Mouse (Mus musculus) gastrocnemius, postnatal 25 days (tissue): ENCODE data around the gene Bcl9l. TPM values are rescaled to one million over a fixed set of nuclear protein-coding genes. Genes with fewer than 3 reads are reported as not detected.

ENCODE experiments used
- DNase-seq: peaks from one replicate; pipeline ENCODE4 v3.0.0; 2022
- total RNA-seq, 2 experiments: library from RNA; stranded (reverse); gene quantifications; 1 replicate in 1 of 2; 2 replicates in 1 of 2; pipeline ENCODE4 v1.2.3; 2021

Gene Bcl9l
- total RNA-seq, 2 experiments from 2014 or later, result 33.6 to 40.7 TPM

DNA sequence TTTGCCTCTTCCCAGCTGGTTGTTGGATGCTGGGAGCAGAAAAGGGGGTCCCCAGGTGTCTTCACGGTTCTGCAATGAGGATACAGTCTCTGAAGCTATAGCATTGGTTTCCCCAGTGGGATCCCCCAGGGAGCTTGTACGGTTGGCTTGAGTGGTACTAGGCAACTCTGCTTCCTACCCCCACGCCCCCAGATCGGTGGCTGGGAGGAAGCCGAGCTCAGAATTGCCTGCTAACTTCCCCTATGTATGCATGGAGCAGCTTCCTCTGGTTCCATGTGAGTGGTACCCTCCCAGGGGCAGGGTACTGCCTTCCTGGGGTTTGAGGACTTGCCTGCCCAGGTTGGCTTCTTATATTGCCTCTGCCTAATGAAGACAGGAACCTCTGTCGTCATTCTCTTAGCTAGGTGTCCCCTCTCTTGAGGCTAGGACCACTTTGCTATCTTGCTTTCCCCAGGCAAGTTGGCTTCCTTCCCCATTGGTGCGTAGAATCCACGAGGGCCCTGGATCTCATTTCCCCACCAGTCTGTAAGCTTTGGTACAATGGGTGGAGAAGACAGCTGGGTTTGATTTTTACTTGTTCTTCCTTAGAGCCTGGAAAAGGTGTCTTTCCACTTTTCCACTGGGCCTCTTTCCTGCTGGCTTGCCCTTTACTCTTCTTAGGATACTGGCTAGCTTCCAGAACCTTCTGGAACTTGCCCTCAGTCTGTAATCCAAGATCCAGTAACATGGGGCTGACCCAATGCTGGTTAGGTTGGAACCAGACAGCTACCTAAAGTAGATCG is 29.5 kb downstream of the Bcl9l start:
- DNase-seq, result peak; percentile 62

DNA sequence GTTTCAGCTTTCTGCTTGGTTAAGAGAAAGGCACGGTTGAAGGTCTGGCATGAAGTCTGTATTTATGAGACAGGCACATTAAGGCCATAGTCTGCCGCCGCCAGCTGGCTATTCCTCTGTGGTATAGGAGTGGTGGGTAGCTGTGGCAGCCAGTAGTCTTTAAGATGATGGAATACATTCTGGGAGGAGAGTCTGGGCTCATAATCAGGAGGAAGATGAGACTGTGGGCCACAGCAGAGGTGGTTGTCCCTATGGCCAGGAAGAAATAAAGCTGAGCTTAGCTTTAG is 30.0 kb downstream of the Bcl9l start:
- no peak for DNase-seq

DNA sequence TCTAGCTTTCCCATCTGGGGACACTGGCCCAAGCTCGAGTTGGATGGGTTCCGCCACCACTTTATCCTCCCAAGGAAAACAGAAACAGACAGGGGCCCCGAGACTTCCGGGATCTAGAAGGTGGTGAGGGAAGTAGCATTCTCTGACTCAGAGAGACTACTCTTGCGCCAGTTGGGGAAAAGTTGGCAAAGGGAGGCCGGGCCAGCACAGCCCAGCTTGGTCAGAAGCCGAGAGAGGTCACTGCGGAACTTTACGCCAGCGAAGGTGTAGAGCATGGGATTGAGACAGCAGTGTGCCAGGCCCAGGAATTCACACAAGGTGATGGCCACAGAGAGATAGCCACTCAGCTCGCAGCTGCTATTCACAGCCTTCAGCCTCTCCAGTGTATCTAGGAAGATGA is 30.5 kb downstream of the Bcl9l start:
- DNase-seq, result peak; percentile 48

DNA sequence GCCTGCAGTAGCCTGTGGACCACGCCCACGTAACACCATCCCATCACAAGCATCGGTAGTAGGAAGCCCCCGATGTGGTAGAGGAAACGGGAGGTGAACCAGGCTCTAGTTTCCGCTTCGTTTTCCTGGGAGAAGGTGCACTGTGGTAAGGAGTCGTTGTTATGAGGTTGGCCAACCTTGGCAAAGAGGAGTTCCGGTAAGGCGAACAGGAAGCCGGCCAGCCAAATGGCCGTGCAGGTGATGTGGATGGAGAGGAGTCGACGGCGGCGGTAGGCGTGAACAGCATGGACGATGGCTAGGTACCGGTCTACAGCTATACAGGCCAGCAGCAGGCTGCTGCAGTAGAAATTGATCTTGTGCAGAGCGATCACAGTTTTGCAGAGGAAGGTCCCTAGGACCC is 31.0 kb downstream of the Bcl9l start:
- DNase-seq, result peak; percentile 15

DNA sequence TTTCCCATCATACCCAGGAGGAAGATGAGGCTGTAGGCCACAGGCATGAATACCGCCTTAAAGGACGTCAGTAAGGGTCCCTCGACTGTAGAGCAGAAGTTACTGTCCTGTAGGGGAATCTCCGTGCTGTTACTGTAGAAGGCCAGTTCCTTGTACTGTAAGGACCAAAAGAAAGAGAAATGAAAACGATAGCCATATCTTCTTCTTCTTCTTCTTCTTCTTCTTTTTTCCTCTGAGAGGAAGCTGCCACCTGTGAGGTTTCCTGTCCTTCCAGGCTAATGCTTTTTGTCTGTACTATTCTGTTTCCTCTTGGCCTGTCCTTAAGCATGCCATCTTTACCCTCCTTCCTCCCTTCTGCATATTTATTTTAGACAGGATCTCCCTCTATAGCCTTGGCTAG is 31.5 kb downstream of the Bcl9l start:
- DNase-seq, result no peak

DNA sequence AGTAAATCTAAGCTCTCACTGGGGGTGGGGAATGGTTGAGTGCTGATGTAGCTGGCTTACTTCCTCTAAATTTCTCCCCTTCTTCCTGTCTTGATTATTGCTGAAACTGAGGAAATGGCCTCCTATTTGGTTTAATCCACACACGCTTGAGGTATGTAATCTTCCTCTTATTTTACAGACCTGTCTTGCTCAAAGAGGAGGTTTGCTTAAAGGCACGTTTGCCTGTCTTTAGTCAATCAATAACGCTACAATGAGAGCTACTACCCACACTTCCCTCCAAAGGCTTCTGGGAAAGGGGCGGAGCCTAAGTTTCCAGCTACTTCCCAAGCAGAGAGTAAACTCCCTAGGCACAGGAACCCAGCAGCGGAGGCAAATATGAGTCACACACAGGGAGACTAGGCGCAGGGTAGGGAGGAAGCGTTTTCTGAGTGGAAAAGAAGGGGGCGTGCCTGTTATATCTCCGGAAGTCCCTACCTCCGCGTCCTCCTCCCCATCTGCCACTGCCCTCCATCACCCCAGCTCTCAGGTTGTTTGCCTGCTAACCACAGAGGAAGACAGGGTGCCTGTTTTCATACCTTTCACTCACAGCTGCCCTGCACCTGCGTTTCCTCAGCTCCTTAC is 32.6 kb downstream of the Bcl9l start:
- peak; percentile 57 for DNase-seq

DNA sequence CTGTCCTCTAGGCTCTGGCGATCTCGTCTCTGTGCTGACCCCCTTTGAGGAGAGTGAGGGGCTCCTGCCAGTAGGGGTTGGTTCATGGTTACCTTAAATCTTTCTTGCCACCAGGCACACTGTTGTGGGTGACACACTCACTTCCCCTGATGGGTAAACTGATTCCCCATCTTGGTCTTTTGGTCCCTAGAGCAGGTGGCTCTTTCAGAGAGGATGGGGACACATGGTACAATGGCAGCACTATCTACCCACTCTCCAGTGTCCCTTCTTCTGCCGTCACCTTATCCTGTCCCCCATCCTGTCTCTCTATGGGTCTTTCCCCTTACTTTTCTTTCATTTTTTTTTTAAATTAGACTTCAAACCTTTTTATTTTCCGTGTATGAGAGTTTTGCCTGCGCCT is 33.3 kb downstream of the Bcl9l start:
- no peak for DNase-seq

DNA sequence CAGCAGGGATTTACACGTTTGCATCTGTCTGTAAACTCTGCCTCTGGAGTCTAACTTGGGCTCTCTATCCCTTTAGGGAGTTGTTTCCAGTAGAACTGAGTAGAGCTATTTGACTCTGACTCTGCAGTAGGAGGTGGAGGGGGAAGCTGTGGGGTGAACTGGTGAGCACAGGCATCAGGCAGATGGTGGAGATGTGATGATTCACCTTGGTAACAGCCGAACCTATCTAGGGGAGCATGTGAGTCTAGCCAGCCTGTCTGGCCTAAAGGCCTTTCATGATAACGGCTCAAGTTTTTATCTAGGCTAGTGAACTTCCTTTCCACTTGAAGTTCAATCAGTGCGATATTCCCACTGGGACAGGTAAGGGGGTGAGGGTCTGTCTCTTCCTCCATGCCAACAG is 34.7 kb downstream of the Bcl9l start:
- no peak for DNase-seq

DNA sequence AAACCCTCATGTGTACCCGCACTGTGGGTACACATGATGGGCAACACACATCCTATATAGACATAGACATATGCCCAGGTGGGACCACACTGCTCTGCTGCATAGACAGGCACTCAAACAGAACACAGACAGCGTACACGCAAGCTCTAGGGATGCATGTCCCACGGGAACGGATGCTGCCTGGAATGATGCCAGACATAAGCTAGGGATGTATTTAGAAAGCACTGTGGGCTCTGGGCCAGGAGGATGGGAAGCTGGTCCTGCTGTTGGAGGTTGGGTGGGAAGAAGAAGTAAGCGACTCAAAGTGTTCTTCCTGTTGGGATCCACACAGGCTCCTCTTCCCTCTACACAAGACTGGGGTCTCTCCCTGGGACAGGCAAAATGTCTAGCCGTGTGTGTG is 35.4 kb downstream of the Bcl9l start:
- DNase-seq, result no peak

DNA sequence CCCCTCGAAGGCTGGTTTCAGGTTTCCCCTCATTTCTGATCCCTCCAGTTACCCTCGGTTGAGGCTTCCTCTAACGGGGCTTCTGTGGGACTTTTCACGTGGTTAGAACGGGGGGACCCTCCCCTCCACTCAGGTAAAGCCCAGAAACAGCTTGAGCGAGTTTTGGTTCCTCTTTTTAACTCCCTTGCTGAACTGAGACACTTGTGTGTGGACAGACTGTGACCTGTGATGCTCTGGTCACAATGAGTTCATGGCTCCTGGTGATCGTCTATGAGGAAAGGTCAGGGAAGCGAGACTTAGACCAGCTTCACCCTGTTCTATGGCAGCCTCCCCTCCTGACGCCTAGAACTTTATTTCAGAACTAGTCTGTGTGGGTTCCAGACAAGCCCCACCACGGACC is 39.3 kb downstream of the Bcl9l start:
- no peak for DNase-seq

DNA sequence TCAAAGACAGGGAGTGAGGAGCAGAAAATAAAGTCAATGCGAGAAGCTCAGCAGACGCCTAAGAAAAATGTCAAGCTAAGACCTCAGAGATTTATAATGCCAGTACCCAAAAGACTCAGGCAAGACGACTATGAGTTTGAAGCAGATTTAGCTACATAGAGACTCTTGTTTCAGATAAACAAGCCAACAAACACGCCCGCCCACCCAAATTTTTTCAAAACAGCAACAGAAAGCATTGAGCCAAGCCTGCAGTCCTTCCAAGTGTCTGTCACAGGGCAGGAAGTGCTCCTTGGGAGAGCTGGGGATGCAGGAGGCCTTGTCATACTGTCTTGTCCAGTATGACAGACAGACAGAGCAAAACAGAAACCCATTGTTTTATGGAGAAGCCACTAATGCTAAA is 41.1 kb downstream of the Bcl9l start:
- no peak for DNase-seq

DNA sequence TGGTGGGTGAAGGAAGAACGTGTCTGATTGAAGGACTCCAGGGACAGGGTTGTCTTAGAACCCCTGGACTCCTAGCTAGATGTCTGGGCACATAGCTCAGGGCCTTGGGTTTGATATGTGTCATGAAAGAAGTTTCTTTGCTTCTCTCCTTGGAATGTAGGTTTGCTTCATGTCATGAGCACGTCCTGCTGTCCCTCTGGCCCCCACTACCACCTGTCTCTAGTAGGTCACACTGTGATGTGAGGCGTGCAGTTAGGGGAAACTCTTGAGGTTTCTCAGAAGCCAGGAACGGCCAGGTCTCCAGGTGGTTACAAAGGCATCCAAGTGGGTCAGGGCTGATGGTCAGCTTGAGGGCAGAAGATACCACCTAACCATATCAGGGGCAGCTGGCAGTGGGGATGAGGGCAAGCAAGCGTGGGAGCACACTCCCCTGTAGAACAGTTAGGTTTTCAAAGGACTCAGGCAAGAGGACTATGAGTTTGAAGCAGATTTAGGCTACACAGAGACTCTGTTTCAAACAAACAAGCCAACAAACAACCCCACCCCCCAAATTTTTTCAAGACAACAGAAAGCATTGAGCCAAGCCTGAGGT is 41.7 kb downstream of the Bcl9l start:
- DNase-seq, result no peak

DNA sequence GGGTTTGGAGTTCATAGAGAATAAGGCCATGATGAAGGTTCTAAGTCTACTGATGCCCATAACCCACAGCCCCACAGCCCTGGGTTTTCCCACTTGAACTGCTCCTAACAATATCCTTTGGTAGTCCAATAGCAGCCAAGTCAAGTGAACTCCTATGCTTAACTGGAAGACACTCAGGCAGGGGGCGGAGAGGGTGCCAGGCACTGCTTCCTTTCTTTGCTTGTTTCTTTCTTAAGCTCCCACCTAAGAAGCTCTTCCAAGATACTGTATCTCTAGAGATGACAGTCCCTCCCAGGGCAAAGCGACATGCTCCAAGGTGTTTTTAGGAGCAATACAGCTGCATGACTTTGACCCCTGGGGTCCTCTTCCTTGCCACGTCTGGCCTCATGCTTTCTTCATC is 42.4 kb downstream of the Bcl9l start:
- no peak for DNase-seq

DNA sequence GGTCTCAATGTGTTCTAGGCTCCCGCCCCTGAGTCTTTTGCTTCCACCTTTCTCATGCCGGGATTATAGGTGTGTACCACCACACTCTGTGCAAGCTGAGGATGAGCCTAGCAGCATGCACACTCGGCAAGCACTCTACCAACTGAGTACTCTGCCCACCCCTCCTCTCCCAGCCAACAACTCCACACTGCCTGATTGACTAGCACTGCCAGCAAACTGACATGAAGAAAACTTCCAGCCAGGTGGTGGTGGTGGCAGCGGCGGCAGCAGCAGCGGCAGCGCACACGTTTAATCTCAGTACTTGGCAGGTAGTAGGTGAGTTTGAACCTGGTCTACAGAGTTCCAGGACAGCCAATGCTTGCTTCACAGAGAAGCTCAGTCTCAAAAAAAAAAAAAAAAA is 43.0 kb downstream of the Bcl9l start:
- DNase-seq, result no peak

DNA sequence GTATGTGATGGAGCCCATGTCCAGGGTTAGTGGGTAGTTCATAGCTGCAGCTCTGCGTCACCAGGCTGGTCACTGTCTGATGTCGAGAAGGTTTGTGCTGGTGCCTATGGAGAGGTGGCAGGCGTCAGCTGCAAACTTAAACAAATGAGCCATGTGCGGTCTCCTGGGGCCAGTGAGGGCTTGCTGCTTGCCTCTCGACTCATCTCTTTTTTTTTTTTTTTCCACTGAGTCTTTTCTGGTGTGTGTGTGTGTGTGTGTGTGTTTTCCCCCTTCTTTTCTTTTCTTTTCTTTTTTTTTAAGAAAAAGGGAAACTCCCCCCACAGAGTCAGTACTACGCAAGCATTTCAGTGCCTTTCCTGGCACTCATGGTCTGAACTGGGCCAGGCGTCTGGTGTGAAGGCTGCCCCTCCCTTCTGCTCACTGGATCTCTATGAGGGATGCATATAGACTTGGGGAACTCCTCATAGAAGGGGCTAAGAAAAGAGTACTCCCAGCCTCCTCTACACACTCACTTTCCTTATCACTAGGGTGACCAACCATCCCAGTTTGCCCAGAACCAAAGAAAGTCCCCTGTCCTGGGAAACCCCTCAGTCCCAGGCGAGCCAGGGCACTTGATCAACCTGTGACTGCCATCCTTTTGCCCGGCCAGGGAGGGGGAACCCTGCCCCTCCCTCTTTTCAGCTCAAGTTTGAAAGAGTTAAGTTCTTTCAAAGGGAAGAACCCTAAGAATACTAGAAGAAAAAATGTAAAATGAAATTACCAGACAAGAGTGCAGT is 43.9 kb downstream of the Bcl9l start:
- DNase-seq, result no peak

DNA sequence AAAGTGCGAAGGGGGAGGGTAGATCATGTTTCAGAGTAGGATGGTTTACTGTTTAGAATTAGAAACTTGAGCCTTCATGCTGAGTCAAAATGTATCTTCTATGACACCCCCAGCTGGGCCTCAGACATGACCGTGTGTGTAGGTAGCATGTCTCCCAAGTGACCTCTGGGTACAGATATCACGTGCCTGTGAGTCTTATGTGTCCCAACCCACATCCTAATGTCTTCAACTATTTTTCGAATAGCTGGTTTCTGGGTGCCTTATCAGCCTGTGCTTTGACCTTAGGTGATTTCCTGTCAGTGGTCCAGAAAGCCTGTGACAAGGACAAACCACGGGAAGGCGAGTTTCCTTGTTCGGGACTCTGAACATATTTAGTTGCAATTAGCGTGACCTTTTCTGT is 45.7 kb downstream of the Bcl9l start:
- no peak for DNase-seq

DNA sequence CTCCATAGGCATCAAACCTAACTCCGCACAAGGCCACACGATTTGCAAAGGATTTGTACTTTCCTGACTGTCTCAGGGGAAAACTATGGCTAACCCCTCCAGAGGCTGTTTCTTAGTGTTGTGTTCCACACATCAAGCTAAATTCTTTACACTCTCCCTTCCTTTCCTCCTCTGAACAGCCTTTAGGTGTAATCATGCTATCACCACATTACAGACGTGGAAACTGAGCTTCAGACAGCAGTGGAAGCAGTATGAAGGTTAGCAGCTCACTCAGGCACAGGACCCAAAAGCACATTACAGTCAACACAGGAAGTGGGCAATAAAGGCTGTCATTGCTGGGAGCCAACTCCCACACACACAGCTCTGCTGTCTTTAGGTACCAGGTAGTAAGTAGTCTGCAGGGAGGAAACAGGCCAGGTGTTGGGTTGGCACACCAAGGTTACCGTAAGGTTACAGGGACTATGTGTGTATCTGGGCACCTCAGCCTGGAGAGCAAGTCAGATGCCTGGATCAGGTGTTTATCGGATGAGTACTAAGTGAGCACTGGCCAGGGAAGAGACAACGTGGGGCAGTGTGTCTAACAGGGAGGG is 50.5 kb downstream of the Bcl9l start:
- no peak for DNase-seq

DNA sequence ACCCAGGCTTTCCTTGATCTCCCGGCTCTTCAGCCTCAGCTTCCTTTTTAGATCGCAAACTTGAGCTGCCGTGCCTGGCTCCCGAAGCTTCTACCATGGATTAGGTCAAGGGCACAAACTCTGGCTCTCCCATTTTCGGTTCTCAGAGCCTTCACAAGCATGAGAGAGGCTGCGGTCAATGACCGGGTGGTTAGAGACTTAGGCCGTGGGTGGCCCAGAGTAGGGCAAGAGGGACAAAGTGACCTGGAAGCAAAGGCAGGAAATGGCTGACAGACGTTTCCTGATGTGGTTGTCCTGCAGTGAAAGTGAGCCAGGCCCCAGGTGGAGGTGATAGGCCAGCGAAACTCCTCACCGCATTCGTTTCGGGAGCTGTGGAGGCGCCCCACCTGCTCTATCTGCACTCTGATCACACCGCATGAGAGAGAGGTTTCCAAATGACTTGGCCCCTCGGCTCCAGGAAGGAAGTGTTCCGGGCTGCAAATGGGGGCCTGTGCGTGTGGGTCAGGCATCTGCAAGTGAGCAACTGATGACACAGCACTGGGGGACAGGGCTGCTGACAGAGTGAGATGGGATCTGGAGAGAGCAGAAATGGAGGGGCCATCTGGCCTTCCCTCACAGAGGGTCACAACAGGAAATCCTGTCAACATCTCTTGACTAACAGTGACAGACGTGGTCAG is 55.1 kb downstream of the Bcl9l start:
- no peak for DNase-seq

DNA sequence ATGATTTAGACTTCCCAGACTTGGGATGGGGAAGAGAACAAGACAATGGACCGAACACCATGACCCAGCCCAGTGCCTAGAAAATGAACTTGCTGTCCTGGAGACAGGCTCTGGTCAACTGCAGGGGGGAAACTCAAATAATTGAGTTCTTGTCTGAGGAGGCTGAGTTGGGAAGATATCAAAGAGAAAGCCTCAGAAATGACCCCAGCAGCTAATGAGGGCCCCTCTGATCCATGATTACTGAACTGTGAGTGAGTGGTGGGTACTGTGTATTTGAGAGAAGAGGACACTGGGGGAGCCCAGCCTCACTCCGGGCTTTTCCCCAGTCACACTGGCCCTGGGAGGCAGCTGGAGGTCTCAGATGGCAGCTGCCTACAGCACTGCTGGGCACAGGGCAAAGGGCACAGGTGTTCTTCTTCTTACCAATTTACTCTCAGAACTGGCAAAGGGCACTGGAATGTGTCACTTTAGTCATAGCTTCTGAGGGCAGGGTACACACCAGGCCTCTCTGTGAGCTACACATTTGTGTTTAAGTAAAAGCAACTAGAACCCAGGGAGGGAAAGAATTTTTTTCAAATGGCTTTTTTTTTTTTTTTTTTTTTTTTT is 57.3 kb downstream of the Bcl9l start:
- no peak for DNase-seq

DNA sequence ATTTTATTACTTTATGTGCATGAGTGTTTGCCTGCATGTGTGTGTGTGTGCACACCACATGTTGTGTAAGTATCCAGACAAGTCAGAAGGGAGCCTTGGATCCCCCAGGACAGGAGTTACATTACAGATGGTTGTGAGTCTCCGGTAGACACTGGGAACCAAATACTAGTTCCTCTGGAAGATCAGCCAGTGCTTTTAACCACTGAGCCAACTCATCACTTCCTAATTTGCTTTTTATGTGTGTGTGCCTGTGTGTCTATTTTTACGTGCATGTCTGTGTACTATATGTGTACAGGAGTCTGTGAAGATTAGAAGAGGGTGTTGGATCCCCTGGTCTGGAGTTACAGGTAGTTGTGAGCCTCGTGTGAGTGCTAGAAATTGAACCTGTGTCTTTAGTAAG is 58.1 kb downstream of the Bcl9l start:
- DNase-seq, result no peak

DNA sequence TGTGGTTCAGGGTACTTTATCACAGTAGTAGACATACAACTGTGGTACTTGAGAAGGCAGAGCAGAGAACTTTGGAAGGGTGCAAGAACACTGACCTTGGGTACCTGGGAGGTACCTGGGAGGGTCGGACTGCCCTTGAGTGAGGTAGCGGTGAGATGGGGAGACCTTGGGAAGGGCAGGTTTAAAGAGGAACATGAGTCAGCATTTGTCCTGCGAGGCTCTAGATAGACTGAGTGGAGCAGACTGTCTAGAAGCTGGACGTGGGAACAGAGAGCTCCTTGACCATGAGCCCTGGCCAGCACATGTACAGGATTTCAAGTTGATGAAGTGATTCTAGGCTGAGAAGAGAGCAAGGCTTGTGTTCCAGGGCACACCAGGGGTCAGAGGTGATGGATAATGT is 59.7 kb downstream of the Bcl9l start:
- no peak for DNase-seq

DNA sequence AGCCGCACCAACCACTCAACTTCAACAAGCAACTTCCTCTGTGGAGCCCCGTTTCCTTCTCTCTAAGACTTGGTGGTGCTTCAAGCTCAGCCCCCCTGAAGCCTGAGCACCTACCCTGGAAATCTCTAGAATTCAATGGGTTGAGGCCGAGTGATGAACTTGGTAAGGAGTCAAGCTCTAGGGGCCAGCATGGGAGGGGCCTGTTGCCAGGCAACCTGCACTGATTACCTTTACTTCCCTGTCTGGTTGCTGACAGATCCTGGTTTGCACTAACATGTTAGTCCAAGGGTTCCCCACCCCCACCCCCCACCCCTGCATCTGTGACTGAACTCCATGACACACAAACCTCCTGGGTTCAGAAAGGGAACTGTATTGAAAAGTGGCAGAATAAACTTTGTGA is 62.4 kb downstream of the Bcl9l start:
- DNase-seq, result no peak
